Mouse (Mus musculus): Measurements from ENCODE around the gene Rarg. TPM values are rescaled to one million over a fixed set of nuclear protein-coding genes. Genes with fewer than 3 reads are reported as not detected.

Rarg gene
- 10 to 100 TPM; 12.7 to 15.4 TPM for total RNA-seq (2021)

- intact Hi-C loops (cut with DNase I) = no loop called here
- DNase-seq (ENCODE audit: low spot score in 2 of 2) = peak; percentile 24 to 37
Observed at GRCm38 (mm10) chr15:102257202-102258075, at the start of gene Rarg. Gene Rarg (minus strand): TSS chr15:102257517.

DNA sequence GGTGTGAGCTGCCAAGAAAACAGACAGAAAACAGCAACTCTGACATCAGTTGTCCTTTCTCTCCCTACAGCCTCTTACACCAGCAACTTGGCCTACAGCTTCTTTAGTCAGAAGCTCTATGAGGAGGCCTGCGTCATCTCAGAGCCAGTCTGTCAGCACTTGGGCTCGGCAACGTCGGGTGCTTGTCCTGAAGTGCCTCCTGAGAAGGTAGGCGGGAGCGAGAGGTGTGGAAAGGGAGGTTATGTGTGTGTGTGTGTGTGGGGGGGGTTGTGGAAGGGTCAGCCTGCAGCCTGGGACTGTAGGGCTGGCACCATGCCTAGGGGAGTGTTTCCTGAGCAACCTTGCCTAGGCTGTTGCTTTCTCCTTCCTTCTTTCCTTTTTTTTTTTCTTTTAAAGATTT is 45.2 kb upstream of the Rarg start:
- intact Hi-C loops (cut with DNase I) = no loop called here
- DNase-seq (ENCODE audit: low spot score in 2 of 2) = no peak

DNA sequence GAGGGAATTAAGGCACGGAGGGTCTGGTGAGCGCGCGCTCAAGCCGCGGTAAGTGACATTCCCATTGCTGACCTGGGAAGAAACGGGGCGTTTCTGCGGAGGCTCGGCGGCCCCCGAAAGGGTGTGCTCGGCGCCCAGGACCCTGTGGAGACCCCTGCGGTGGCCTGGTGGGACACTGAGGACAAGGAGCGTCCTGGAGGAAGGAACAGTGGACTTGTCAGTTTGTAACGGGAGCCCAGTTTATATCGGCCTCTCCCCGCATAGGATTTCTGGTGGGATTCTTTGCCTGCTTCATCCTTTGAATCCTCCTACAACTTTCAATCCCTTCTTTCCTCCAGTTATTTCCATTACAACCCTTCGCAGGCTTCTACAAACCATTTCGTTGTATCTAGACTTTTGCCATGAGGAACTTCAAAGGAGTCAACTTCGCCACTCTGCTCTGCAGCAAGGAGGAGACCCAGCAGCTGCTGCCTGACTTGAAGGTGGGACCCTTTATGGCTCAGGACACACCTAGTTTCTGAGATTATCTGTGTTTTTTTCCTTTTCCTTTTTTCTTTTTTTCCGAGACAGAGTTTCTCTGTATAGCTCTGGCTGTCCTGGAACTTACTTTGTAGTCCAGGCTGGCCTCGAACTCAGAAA is 39.2 kb upstream of the Rarg start:
- no peak for DNase-seq (ENCODE audit: low spot score in 2 of 2)
- intact Hi-C loops (cut with DNase I) = no loop called here

- intact Hi-C loops (cut with DNase I) = no loop called here
- DNase-seq (ENCODE audit: low spot score in 2 of 2) = peak; percentile 94 to 96
Observed at GRCm38 (mm10) chr15:102295633-102296367, 38.5 kb upstream of the Rarg start, which contains the start of gene Espl1. Gene Espl1 (plus strand): TSS chr15:102296266.

DNA sequence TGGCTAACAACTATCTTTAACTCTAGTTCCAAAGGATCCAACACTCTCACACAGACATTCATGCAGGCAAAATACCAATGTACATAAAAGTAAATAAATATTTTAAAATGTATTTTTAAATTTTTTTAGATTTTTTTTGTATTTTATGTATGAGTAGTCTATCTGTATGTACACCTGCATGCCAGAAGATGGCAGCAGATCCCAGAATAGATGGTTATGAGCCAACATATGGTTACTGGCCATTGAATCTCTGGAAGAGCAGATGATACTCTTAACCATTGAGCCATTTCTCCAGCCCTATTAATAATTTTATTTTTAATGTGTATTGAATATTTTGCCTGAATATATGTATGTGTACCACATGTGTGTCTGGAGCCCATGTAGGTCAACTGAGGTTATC is 30.1 kb upstream of the Rarg start:
- peak in 1 of 2 experiments; percentile 51 for DNase-seq (ENCODE audit: low spot score in 2 of 2)
- intact Hi-C loops (cut with DNase I) = loop anchor here (1.0 kb wide), 1 partner anchor 29 kb away; no protein-coding TSS in a partner anchor

DNA sequence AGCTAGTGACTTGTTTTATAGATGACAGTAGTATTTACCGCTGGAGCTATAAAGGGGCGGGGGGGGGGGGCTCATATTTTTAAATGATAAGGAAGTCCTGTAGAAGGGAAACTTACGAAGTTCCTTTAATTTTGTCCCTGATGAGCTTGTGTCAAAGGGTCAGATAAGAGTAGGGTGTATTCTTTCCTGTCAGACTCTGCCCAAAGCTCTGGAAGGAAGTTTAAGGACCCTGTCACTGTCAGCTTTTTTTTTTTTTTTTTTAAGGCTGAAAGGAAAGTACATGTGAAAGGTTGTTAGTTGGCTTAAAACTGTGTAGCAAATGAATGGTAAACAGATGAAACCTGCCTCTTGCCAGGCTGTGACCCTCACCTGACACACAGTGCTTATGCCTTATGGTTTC is 26.3 kb upstream of the Rarg start:
- DNase-seq (ENCODE audit: low spot score in 2 of 2) = no peak
- intact Hi-C loops (cut with DNase I) = no loop called here

DNA sequence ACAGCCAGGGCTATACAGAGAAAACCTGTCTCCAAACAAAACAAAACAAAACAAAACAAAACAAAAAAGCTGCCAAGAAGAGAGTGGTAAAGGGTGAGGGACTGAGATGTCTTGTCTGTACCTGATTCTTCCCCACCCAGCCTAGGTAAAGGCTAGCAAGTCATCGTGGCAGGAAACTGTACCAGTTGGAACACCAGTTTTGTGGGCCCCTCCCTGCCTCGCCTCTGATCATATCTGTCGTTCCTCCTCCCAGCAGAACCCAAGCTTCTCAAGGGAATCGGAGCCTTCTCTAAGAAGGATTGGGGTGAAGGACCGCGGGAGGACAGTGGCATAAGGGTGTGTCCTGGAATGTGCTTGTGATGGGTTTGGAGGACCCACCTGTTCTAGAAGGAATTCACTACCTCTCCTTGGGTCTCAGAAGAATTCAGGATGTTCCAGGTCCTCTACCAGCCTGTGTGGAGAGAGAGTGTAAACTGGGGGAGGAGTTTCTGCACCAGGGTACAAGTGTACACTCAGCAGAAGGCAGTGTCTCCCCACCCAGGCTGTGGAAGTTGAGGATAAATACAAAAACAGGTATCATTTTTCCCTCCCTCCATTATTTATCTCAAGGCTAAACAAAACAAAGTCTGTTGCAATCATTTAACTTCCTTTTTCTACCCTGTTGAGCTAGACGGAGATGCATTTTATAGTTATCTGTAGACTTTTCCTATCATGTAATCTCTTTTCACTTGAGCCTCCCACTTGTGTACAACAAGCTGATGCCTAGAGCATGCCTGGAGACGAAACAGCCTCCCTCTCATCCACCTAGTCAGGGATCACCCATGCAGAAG is 25.4 kb upstream of the Rarg start:
- intact Hi-C loops (cut with DNase I) = no loop called here

GRCm38 (mm10) chr15:102280623-102281022 is 23.3 kb upstream of the Rarg start:
- intact Hi-C loops (cut with DNase I) = no loop called here
- DNase-seq (ENCODE audit: low spot score in 2 of 2) = no peak

More for the DNA sequence above, 25.4 kb upstream of the Rarg start:
- DNase-seq (ENCODE audit: low spot score in 2 of 2) = no peak

GRCm38 (mm10) chr15:102279783-102280520 is 22.6 kb upstream of the Rarg start:
- no peak for DNase-seq (ENCODE audit: low spot score in 2 of 2)
- intact Hi-C loops (cut with DNase I) = loop anchor here (2.0 kb wide), 1 partner anchor 41 kb away; no protein-coding TSS in a partner anchor

GRCm38 (mm10) chr15:102279092-102279782 is 21.9 kb upstream of the Rarg start, which contains the start of gene Mfsd5:
Gene Mfsd5 (plus strand): TSS chr15:102279454.
- peak; percentile 87 to 88 for DNase-seq (ENCODE audit: low spot score in 2 of 2)
- intact Hi-C loops (cut with DNase I) = loop anchor here (2.0 kb wide), 1 partner anchor 40 kb away; no protein-coding TSS in a partner anchor

DNA sequence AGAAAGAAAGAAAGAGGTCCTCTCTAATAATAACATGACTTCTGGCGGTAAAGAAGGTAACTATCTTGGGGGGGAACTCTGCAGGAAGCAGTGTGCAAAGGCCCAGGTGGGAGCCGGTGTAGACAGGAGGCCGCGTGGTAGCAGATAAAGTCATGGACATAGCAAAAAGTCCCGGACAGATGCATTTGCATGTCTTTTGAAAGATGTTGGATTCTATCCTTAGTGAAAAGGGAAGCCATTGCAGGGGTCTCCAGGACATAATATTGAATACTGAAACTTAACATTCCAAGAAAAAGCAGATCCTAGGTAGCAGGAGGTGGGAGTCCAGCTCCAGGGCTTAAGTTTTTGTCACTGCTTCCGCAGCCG is 21.4 kb upstream of the Rarg start:
- no peak for DNase-seq (ENCODE audit: low spot score in 2 of 2)
- intact Hi-C loops (cut with DNase I) = loop anchor here (2.0 kb wide), 1 partner anchor 40 kb away; no protein-coding TSS in a partner anchor

DNA sequence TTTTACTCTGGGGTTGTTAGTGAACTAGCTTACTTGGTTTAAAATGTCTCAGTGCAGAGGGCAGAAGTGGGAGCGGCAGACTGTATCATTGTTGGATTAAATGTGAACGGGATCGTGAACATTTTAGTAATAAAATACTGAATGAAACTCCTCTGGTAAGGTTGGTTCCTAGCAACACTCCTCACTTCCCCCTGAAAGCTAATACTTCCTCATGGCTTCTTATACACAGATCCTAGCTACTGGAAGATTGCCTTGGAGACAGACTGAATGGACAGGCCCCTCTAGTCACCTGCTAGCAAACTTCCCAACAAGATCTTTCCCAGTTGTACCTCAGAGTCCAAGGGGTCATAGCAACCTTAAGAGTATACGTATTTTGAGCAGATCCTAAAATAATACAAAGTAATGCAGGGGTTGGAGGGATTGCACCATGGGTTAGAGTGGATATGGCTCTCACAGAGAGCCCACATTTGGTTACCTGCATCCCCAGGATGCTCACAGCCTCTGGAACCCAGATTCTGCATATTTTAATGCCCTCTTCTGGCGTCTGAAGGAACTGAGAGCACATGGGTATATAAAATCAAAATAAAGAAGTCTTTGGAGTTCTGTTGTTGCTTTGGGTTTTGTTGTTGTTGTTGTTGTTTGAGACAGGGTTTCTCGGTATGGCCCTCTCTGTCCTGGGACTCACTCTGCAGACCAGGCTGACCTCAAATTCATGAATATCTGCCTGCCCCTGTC is 16.8 kb upstream of the Rarg start:
- DNase-seq (ENCODE audit: low spot score in 2 of 2) = no peak
- intact Hi-C loops (cut with DNase I) = no loop called here

- intact Hi-C loops (cut with DNase I) = no loop called here
Observed at GRCm38 (mm10) chr15:102271441-102271840, 14.1 kb upstream of the Rarg start.

DNA sequence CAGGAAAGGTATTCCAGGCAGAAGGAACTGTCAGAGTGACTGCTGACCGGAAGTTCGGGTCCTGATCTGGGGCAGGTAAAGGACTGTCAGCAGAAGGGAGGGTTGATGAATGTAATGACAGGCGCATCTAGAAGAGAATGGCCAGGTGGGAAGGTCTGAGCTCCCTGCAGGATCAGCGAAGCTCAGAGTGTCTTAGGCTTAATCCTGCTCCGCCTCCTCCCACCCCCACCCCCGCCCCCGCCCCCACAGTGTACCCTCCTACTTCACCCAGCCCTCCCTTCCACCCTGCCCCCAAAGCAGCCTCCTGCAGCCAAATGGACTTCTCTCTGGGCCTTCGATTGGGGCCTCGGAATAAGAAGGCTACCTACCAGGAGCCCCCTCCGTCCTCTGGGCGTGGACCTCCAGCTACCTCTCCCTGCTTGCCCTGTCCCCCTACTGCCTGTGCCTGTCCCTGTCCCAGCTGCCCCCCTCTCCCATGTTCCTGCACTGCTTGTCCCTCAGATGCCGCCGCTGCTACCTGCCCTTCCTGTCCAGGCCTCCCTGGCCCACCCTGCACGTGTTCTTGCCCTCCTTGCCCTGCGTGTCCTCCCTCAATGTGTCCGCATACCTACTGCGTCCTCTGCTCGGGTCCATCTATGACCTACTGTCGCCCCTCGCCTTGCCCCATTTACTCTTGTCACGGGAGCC is 13.1 kb upstream of the Rarg start, which contains the start of gene Gm9918:
TSS of gene Gm9918 (plus strand) at position 290 of the 687 bp plus-strand sequence.
- DNase-seq (ENCODE audit: low spot score in 2 of 2) = no peak
- intact Hi-C loops (cut with DNase I) = no loop called here

More at GRCm38 (mm10) chr15:102271441-102271840, 14.1 kb upstream of the Rarg start:
- no peak for DNase-seq (ENCODE audit: low spot score in 2 of 2)

GRCm38 (mm10) chr15:102265548-102265947 is 8.2 kb upstream of the Rarg start:
- intact Hi-C loops (cut with DNase I) = no loop called here
- no peak for DNase-seq (ENCODE audit: low spot score in 2 of 2)

DNA sequence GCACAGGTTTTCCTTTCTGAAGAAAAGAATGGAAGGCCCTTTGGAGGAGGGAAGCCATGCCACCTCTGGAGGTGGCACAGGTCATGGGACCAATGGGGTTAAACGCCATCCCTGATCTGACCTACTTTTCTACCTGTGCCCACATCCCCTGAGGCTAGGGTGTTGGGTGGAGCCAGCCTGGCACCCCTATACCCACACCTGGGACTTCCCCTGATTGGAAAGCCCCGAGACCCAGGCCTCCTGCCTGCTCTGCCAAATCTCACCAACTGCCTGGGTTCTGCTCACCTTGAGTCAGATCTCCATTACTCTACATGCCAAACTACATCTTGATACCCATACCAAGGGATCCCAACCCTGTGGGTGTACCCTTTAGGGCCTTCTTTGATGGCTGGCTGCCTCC is 5.7 kb upstream of the Rarg start:
- no peak for DNase-seq (ENCODE audit: low spot score in 2 of 2)
- intact Hi-C loops (cut with DNase I) = no loop called here

DNA sequence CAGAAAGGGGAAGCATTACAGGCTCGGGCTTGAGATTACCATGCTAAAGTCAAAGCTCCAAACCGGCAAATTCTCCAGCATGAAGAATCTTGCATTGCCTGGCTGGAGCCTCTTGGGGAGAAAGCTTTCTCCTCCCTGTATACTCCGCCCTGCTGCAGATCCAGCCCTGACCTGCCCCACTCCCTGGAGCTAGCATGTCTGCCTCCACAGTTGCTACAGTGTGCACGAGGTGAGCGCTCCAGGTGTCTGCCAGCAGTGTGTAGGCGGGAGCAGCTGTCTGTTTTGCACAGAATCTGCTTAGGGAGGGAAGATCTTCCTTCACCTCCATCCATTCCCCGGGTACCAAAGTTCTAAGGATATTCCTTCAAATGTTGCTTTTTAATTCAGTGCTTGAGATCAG is 5.3 kb upstream of the Rarg start:
- peak; percentile 45 to 70 for DNase-seq (ENCODE audit: low spot score in 2 of 2)
- intact Hi-C loops (cut with DNase I) = no loop called here

All from left cerebral cortex, postnatal 25 days (tissue).